Mouse (Mus musculus) C2C12 (cell line): ENCODE data around the gene Idua. TPM values are rescaled to one million over a fixed set of nuclear protein-coding genes. Genes with fewer than 3 reads are reported as not detected.
"Not testable (repeated sequence)": the region's sequence is repeated elsewhere in the genome, so short reads cannot be mapped to it uniquely, and the experiment has no call there.

Source experiments
- H3K27me3 ChIP-seq: one replicate; pipeline ENCODE4 v1.6.1; 2011; ENCODE audit not compliant: control insufficient read depth, insufficient read depth, insufficient read length
- H3K36me3 ChIP-seq: one replicate; pipeline ENCODE4 v1.6.1; 2011; ENCODE audit not compliant: control insufficient read depth, insufficient read depth
- H3K4me3 ChIP-seq: one replicate; pipeline ENCODE4 v1.5.1; 2011; ENCODE audit warnings: mild to moderate bottlenecking, control low read depth; ENCODE audit not compliant: poor library complexity, insufficient read depth, severe bottlenecking
- H3K79me2 ChIP-seq: one replicate; pipeline ENCODE4 v1.6.1; 2011; ENCODE audit not compliant: control insufficient read depth, insufficient read depth
- H3K79me3 ChIP-seq: one replicate; pipeline ENCODE4 v1.6.1; 2011; ENCODE audit warnings: low read depth, control low read depth
- H3ac ChIP-seq: one replicate; pipeline ENCODE3; 2011; ENCODE audit warnings: low read depth; ENCODE audit not compliant: control insufficient read depth, insufficient read length
- CEBPB ChIP-seq: IDR thresholded peaks from one replicate; pipeline ENCODE4 v1.6.1; 2011; ENCODE audit warnings: low read depth, mild to moderate bottlenecking, control low read depth, moderate library complexity
- CTCF ChIP-seq: IDR thresholded peaks from one replicate; pipeline ENCODE4 v1.5.1; 2011; ENCODE audit not compliant: control insufficient read depth, insufficient read depth, insufficient read length
- FOSL1 ChIP-seq: IDR thresholded peaks from one replicate; pipeline ENCODE4 v1.8.0; 2011; ENCODE audit warnings: mild to moderate bottlenecking, low read length; ENCODE audit not compliant: poor library complexity, insufficient read depth, severe bottlenecking
- MAX ChIP-seq: IDR thresholded peaks from one replicate; pipeline ENCODE4 v1.6.1; 2011; ENCODE audit warnings: mild to moderate bottlenecking, control low read depth
- MYOD1 ChIP-seq: IDR thresholded peaks from one replicate; pipeline ENCODE4 v1.6.1; 2011; ENCODE audit warnings: low read depth; ENCODE audit not compliant: control insufficient read depth, insufficient read length
- MYOG ChIP-seq: IDR thresholded peaks from one replicate; pipeline ENCODE4 v1.6.1; 2011; ENCODE audit not compliant: control insufficient read depth, insufficient read length; ENCODE audit errors: extremely low read depth
- USF1 ChIP-seq: IDR thresholded peaks from one replicate; pipeline ENCODE4 v1.6.1; 2011; ENCODE audit warnings: low read depth, mild to moderate bottlenecking, control low read depth, moderate library complexity
- polyA plus RNA-seq: library from polyadenylated mRNA; unstranded; fragments of >200 nt; fragmentation: generic; extraction: Trizol; gene quantifications from one replicate; pipeline ENCODE4 v1.2.1, GENCODE M21; 2012; ENCODE audit warnings: missing spikeins

Gene Idua
- polyA plus RNA-seq, 1 experiment: 1.1 TPM

DNA sequence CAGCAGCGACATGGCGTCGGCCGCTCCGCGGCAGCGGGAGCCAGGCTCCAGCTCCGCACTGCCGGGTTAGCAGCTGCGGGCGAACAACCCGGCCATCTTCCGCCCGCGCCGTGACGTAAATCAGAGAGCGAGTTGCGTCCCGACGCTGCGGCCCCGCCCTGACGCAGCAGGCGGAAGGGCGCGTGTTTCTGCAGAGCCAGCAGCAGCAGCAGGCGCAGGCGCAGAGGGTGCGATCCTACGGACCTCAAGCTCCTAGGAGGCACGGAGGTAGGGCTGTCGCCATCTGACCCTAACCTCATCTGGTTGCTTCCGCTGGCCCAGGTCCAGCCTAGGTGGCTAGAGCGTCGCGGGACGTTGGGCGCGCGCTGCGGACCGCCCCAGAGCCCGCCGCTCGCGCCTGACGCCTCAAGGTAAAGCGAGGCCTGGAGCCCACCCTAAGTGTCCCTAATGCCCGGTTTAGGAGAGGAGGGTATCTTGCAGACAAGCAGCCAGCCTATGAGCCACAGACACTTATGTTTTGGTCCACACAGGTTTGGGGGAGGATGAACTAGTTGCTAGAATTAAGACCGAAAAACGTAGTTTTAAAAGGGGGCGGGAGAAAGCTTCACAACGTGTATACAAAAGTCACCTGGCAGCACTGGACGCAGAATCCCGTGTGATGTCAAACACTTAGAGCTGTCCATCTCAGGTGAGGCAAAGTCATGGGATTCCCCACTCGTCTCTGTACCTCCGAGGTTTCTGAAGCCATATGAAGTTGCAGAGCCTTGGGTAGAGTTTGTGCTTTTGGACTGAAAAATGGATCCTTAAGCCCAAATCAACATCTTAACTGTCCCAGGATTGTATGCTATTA is 30.3 kb upstream of the Idua start, which contains the start of the genes Gak and Tmem175:
Gene Gak, minus strand, starts transcription at position 122 of the 850 bp plus-strand sequence.
Gene Tmem175, plus strand, starts transcription at position 137 of the 850 bp plus-strand sequence.
- TF ChIP-seq FOSL1 (no peak), MYOD1 (no peak), MAX (no peak), CTCF (no peak), USF1 (no peak), MYOG (no peak), CEBPB (no peak)
- Histone ChIP-seq H3K36me3 (peaks cover 10% of the 10 kb centered on the region), H3K4me3 (peak within 1 kb of the TSS; percentile 72), H3ac (peak within 1 kb of the TSS; percentile 86), H3K79me3 (peaks cover 46% of the 10 kb centered on the region), H3K79me2 (peaks cover 60% of the 10 kb centered on the region), H3K27me3 (no peaks in the 10 kb centered on the region)

DNA sequence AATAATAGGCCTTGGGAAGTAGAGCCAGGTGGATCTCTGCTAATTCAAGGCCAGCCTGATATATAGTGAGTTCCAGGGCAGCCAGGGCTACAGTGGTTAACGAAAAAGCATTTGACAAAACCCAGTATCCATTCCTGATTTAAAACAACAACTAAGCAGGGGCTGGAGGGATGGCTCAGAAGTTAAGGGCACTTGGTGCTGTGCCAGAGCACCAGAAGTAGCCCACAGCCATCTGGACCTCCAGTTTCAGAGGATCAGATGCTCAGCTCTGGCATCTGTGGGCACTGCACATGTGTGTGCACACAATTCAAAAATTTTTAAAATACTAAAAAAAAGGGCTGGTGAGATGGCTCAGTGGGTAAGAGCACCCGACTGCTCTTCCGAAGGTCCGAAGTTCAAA is 26.5 kb upstream of the Idua start:
- no peak overlapping the region for H3ac ChIP-seq
- TF ChIP-seq FOSL1: no peak
- TF ChIP-seq CEBPB: no peak
- TF ChIP-seq MYOG: no peak
- TF ChIP-seq MYOD1: no peak
- no peak for TF ChIP-seq CTCF
- no peak for TF ChIP-seq MAX
- TF ChIP-seq USF1: no peak
- no peaks in the 10 kb centered on the region for H3K36me3 ChIP-seq
- peaks cover 22% of the 10 kb centered on the region for H3K79me2 ChIP-seq
- peaks cover 9% of the 10 kb centered on the region for H3K79me3 ChIP-seq
- H3K27me3 ChIP-seq: no peaks in the 10 kb centered on the region
- H3K4me3 ChIP-seq: no peak overlapping the region

DNA sequence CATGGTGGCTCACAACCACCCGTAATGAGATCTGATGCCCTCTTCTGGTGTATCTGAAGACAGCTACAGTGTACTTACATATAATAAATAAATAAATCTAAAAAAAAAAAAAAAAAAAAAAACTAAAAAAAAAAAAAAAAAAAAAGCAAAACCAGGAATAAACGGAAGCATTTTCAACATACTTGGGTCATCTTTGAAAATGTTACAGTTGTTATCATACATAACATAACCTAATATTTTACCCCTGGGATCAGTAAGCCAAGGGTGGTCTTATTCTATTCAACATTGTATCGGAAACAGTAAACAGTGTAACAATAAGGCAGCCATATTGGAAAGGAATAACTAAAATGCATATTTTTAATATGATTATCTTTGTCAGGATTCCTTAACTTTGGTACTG is 26.0 kb upstream of the Idua start:
- not testable (repeated sequence) for H3K79me3 ChIP-seq, H3K27me3 ChIP-seq, H3K36me3 ChIP-seq, H3K4me3 ChIP-seq, H3ac ChIP-seq
- H3K79me2 ChIP-seq: peaks cover 18% of the 10 kb centered on the region

DNA sequence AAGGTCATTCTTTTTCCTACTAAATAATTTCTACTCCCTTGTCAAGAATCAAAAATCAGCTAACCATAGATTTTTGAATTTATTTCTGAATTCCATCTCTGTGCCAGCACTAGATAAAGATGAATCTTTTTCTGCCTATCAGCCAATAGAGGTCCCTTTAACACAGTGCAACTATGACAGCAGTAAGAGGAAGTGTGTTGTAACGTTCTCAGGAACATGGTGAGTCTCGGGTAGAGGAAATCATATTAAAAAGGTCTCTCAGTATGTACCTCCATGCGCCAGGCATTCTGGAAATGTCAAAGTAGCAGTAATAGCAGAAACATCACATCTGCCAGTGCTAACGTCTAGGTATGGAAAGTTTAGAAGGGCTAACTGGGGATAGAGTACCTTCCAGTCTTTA is 24.0 kb upstream of the Idua start:
- no peaks in the 10 kb centered on the region for H3K36me3 ChIP-seq
- no peak overlapping the region for H3ac ChIP-seq
- H3K27me3 ChIP-seq: no peaks in the 10 kb centered on the region
- no peak for TF ChIP-seq MYOD1
- no peak for TF ChIP-seq MYOG
- no peak for TF ChIP-seq CEBPB
- TF ChIP-seq USF1: no peak
- TF ChIP-seq CTCF: no peak
- no peak for TF ChIP-seq MAX
- TF ChIP-seq FOSL1: no peak
- H3K79me2 ChIP-seq: no peaks in the 10 kb centered on the region
- no peak overlapping the region for H3K4me3 ChIP-seq
- H3K79me3 ChIP-seq: no peaks in the 10 kb centered on the region

DNA sequence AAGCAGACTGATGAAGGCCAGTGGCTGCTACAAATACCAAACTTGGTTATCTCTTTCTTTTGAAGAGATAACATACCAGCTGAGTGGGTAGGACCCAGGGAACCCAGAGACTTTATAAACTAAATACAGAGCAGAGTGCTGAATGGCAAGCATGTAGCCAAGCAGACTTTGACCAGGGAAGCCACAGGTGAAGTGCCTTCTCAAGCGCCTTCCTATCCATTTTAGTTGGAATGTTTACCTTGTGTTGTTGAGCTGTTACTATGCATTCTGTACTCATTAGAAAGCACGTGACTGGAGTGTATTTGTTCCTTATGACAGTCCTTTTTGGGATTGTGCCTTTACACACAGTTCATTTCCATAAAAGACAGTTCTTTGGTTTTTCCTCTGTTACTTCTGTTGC is 16.5 kb upstream of the Idua start:
- no peaks in the 10 kb centered on the region for H3K27me3 ChIP-seq
- H3K79me2 ChIP-seq: no peaks in the 10 kb centered on the region
- no peak overlapping the region for H3ac ChIP-seq
- H3K4me3 ChIP-seq: no peak overlapping the region
- no peaks in the 10 kb centered on the region for H3K79me3 ChIP-seq
- no peak for TF ChIP-seq CTCF
- TF ChIP-seq MYOD1: no peak
- TF ChIP-seq FOSL1: no peak
- TF ChIP-seq MYOG: no peak
- no peak for TF ChIP-seq USF1
- TF ChIP-seq MAX: no peak
- no peak for TF ChIP-seq CEBPB
- peaks cover 6% of the 10 kb centered on the region for H3K36me3 ChIP-seq
